Mouse (Mus musculus) T-cell, adult 2 months (primary cell): Measurements from ENCODE around the gene Gdf1.

Experiments used
- DNase-seq: peaks from one replicate; pipeline ENCODE4 v3.0.0; 2022; ENCODE audit warnings: low spot score

The Gdf1 gene

DNA sequence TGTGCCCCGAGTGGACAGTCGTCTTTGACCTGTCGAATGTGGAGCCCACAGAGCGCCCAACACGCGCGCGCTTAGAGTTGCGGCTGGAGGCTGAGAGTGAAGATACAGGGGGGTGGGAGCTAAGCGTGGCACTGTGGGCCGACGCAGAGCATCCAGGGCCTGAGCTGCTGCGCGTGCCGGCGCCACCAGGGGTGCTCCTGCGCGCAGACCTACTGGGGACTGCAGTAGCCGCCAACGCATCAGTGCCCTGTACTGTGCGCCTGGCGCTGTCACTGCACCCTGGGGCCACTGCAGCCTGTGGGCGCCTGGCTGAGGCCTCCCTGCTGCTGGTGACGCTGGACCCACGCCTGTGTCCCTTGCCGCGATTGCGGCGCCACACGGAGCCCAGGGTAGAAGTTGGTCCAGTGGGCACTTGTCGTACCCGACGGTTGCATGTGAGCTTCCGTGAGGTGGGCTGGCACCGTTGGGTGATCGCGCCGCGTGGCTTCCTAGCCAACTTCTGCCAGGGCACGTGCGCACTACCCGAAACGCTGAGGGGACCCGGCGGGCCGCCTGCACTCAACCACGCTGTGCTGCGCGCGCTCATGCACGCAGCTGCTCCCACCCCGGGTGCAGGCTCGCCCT is 1.2 kb downstream of the Gdf1 start:
- no peak for DNase-seq

DNA sequence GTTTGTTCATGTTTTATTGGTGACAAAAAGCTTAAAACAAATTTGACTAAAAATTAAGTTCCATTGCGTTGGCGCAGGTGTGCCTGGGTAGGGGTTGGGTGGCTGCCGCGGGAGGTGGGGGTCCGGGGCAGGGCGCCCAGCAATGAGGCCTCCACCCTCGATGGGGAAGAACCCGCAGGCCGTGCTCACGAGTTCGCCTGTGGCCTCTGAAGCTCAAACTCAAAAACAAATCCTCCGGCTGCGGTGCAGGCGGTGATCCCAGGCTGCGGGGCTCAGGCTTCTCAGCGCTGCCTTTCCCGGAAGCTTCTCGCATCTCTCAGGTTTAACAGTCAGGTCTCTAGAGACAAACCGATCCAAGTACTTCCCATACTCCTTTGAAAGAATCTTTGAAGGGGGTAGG is 1.9 kb downstream of the Gdf1 start:
- no peak for DNase-seq

GRCm38 (mm10) chr8:70332070-70332877 is 2.7 kb downstream of the Gdf1 start:
- DNase-seq, result no peak

DNA sequence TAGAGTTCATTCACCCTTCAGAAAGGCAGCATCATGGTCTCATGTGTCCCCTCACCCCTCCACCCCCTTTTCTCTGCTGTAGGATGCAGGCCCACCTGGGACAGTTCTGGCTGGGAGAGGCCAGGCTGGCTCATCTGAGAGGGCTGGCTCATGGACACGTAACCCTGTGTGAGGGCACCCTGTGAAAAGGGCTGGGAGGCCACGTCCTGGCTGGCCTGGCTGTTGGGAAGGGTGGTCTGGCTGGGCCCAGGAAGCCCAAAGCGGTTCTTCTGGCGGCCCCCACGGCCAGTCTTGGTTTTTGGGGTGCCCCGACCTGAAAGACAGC is 3.2 kb downstream of the Gdf1 start:
- DNase-seq, result no peak

- no peak for DNase-seq
These were observed 9.3 kb downstream of the Gdf1 start for GRCm38 (mm10) chr8:70338931-70339330.

DNA sequence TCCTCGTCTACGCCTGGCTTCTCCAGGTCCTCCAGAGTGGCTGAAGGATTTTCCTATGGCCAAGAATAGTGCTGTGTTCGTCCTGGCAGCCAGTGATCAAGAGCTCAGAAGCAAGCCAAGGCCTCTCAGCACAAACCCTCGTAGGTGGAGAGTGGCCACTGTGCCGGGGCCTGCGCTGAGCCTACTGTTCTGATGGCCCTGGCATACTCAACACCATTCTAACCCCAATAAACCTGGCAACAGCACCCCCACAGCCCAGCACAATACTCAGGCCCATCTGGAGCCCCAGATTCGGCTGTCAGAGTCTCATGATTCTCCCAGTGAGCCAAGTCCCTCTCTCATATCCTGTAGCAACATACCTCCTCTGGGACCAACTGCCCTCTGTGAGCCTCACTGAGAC is 11.0 kb downstream of the Gdf1 start:
- DNase-seq, result no peak

GRCm38 (mm10) chr8:70342007-70342406 is 12.4 kb downstream of the Gdf1 start:
- DNase-seq, result no peak

DNA sequence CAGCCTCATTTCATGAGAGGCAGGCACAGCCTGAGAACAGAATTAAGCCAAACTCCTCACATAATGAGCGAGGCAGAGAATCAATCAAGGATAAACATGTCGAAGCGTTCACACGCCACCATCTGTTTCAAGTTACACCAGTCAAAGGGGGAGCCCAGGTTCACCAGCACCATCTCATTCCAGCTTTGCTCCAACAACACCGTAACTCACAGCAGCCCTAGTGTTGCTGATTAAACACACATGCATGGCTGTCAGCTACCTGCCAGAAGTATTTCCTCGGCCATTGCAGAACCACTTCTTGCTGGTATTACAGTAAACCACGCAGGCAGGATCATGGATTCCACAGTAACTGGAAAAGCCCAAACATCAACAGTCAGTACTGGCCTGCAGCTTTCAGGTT is 13.5 kb downstream of the Gdf1 start:
- no peak for DNase-seq

- DNase-seq, result no peak
These were observed 14.1 kb downstream of the Gdf1 start for GRCm38 (mm10) chr8:70343696-70344095.

GRCm38 (mm10) chr8:70344279-70344678 is 14.7 kb downstream of the Gdf1 start:
- DNase-seq, result no peak

DNA sequence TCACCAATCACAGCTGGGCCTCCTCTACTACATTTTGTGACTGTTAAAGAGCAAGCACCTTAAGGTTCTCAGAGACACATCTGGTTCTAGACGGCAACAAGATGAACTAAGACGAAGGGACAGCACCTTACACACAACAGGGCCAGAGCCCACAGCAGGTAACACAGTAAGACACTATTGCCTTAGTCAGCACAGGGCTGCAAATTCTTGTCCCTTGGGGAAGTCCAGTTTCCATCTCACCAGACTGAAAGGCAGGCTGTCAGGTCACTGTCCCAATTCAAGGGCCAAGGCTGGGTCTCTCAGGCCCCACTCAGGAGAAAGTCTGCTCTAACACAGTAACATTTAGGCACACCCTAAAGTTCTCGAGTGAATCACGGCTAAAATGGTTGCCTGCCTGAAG is 17.8 kb downstream of the Gdf1 start:
- DNase-seq, result no peak

GRCm38 (mm10) chr8:70347860-70348420 is 18.3 kb downstream of the Gdf1 start:
- no peak for DNase-seq

DNA sequence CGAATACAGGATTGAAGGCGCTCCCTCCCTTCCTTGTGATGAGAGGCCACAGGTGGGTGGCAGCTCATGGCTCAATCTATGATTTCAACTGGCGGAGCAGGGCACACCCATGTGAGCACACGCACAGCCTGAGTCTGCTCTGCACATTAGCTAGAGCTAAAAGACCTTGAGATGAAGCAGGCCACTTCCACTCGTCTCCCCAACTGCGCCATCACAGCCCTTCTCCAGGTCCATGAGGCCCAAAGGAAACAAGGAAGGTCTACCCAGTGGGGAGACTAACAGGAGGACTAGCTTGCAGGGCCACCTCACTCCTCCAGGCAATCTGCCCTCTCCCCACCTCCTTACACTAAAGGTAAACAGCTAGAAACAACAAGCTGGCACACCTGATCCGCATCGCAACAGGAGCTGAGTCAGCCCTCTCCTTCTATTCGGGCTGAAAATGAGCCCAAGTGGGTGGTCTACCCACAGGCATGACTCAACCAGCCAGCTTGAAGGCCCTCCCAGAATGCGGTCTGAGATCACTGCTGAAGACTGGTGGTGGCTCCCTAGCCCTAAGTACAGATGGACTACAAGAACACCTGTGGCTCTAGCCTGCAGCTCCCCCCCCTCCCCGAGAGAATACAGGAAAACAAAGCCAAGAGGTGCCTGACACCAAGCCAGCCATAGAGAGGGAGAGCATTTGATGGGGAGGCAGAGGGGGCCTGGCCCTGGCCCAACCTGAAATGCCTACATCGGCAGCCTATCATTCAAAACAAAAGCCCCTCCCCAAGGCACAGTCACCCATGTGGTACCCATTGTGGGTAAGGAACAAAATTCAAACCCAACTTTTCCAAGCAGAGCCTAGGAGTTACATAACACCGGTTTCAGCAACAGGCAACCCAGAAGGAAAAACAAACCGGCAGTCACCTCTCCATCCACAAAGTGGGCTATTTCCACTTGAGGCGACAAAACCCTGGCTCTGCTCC is 21.7 kb downstream of the Gdf1 start:
- DNase-seq, result no peak

GRCm38 (mm10) chr8:70352000-70352384 is 22.4 kb downstream of the Gdf1 start:
- DNase-seq, result no peak

GRCm38 (mm10) chr8:70352657-70353151 is 23.1 kb downstream of the Gdf1 start:
- peak; percentile 64 for DNase-seq

DNA sequence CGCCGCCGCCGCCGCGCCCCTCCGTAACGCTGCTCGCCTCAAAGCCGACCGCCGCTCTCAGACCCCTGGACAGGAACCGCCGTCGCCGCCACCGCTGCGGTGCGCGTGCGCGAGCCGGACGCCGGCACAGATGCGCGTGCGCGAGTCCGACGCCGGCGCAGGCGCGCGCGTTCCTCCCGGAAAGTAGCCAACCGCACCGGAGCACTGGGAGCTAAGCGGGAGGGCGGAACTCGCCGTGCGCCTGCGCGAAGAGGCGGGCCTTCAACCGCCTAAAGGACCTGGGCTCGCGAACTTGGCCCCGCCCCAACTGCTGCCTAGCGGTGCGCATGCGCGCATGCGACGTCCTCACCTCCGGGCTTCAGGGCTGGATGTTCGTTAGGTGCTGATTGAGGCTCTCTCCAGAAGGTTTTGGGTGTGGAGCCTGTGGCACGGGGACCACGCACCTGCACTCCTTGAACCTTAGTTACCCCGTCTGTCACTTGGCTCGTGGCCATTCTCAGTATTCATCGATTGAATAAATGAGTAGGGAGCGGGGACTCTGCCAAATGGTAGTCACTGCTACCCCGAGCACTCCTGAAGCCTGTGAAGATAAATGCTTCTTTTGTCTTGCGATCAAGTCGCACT is 23.7 kb downstream of the Gdf1 start, which contains the start of gene Upf1:
Gene Upf1 (minus strand): TSS at position 85 of the 624 bp plus-strand sequence.
- DNase-seq, result peak; percentile 99

- no peak for DNase-seq
These were observed 24.4 kb downstream of the Gdf1 start for GRCm38 (mm10) chr8:70354004-70354403.

GRCm38 (mm10) chr8:70356111-70356510 is 26.5 kb downstream of the Gdf1 start:
- DNase-seq, result no peak

GRCm38 (mm10) chr8:70359411-70359810 is 29.8 kb downstream of the Gdf1 start:
- no peak for DNase-seq

GRCm38 (mm10) chr8:70360769-70361168 is 31.2 kb downstream of the Gdf1 start:
- no peak for DNase-seq

DNA sequence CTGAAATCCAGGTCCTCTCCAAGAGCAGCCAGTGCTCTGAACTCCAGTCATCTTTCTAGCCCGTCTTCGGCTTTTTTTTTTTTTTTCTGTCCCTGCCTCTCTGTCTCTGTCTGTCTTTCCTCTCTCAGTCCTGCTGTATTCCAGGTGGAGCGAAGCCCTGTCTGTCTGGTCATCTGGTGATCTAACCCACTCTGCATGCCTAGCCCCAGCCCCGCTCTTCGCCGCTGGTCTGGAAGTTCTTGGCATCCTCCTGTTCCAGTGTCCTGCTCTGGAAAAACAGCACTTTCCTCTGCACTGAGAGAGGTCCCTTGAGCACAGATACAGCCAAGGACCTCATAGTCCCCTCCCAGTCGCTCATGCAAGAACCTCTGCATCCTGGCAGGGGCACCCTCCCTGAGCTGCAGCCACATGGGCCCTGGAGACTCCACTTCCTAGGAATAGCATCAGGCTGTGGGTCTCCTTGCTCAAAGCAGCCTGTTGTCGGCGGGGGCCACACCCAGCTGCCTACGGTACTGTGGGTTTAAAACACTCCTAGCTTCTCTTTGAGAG is 31.9 kb downstream of the Gdf1 start:
- DNase-seq, result no peak
